Mouse (Mus musculus) cerebellum, postnatal 4 days (tissue): ENCODE results near the gene Prelid3b.

Experiments used
- DNase-seq, 2 experiments: peaks; one replicate each; pipeline ENCODE4 v3.0.0; 2022; ENCODE audit warnings: low spot score in 2 of 2, mixed read lengths in 1 of 2

Gene Prelid3b

GRCm38 (mm10) chr2:174472818-174473549, at the start of gene Prelid3b:
Gene Prelid3b (minus strand): TSS chr2:174473081.
- DNase-seq = peak; percentile 99

- no peak for DNase-seq
Measured at GRCm38 (mm10) chr2:174522134-174522533, 49.3 kb upstream of the Prelid3b start.

- DNase-seq = no peak
Measured at GRCm38 (mm10) chr2:174517141-174518079, 44.5 kb upstream of the Prelid3b start.

GRCm38 (mm10) chr2:174514887-174515286, 42.0 kb upstream of the Prelid3b start:
- no peak for DNase-seq

- DNase-seq = no peak
Measured at GRCm38 (mm10) chr2:174513827-174514226, 40.9 kb upstream of the Prelid3b start.

- no peak for DNase-seq
Measured at GRCm38 (mm10) chr2:174509825-174510224, 36.9 kb upstream of the Prelid3b start.

GRCm38 (mm10) chr2:174507998-174508397, 35.1 kb upstream of the Prelid3b start:
- DNase-seq = no peak

GRCm38 (mm10) chr2:174502831-174503460, 30.1 kb upstream of the Prelid3b start:
- DNase-seq = no peak

GRCm38 (mm10) chr2:174502321-174502720, 29.4 kb upstream of the Prelid3b start:
- DNase-seq = no peak

GRCm38 (mm10) chr2:174501517-174501916, 28.6 kb upstream of the Prelid3b start:
- no peak for DNase-seq

- DNase-seq = no peak
Measured at GRCm38 (mm10) chr2:174500814-174501503, 28.1 kb upstream of the Prelid3b start.

- no peak for DNase-seq
Measured at GRCm38 (mm10) chr2:174492858-174493257, 20.0 kb upstream of the Prelid3b start.

GRCm38 (mm10) chr2:174487005-174487404, 14.1 kb upstream of the Prelid3b start:
- DNase-seq = no peak

GRCm38 (mm10) chr2:174478746-174479145, 5.9 kb upstream of the Prelid3b start:
- DNase-seq = no peak

GRCm38 (mm10) chr2:174477543-174478319, 4.8 kb upstream of the Prelid3b start:
- DNase-seq = no peak

GRCm38 (mm10) chr2:174473550-174473927, 658 bp upstream of the Prelid3b start:
- no peak for DNase-seq

- no peak for DNase-seq
Measured at GRCm38 (mm10) chr2:174472407-174472806, 474 bp downstream of the Prelid3b start.

GRCm38 (mm10) chr2:174470786-174471405, 2.0 kb downstream of the Prelid3b start:
- DNase-seq = no peak

GRCm38 (mm10) chr2:174470333-174470732, 2.5 kb downstream of the Prelid3b start:
- no peak for DNase-seq

- DNase-seq = peak; percentile 89 to 94
Measured at GRCm38 (mm10) chr2:174463789-174464523, 8.9 kb downstream of the Prelid3b start, which contains the start of gene Atp5e. Gene Atp5e (minus strand): TSS chr2:174464105.
